In genomic region chr5:17417201-17417600, GRCm38 (mm10) we compare ENCODE assay signal across 23 mouse cellular contexts. TPM values are rescaled to one million over a fixed set of nuclear protein-coding genes. Genes with fewer than 3 reads are reported as not detected.
DNase-seq lines count a peak whose midpoint lies in the region; ATAC-seq lines count a peak whose summit lies in the region.
"Had no signal": no experiment of that assay in that cellular context is flagged by ENCODE, and none has a peak within 500 bp of the region (broad histone marks: within the 10 kb centered on the region; RNA-seq: fewer than 3 reads in every experiment).

No protein-coding gene starts in this region.

- H3K9ac ChIP-seq in heart, embryonic 12.5 days: no peak overlapping the region
- H3K9ac ChIP-seq in lung, embryonic 15.5 days: no peak overlapping the region
- H3K9ac ChIP-seq: embryonic facial prominence, embryonic 13.5 days; intestine, embryonic 15.5 days; limb, embryonic 13.5 days; liver, embryonic 14.5 days had no signal

- no peaks in the 10 kb centered on the region for H3K4me1 ChIP-seq in heart, embryonic 12.5 days (replicated peaks)
- H3K4me1 ChIP-seq in lung, embryonic 15.5 days: no peaks in the 10 kb centered on the region
- H3K4me1 ChIP-seq: megakaryocyte, embryonic 14.5 days had no signal

- H3K4me2 ChIP-seq in heart, embryonic 12.5 days: no peak overlapping the region
- no peak overlapping the region for H3K4me2 ChIP-seq in lung, embryonic 15.5 days
- H3K4me2 ChIP-seq: embryonic facial prominence, embryonic 13.5 days; heart, embryonic 11.5 days; intestine, embryonic 15.5 days; limb, embryonic 13.5 days had no signal

- ATAC-seq in heart, embryonic 12.5 days (ENCODE audit: insufficient number of reproducible peaks, low FRiP score): no peak
- ATAC-seq in lung, embryonic 15.5 days (ENCODE audit: borderline replicate concordance, extremely low read depth, low FRiP score, low TSS enrichment): peak; percentile 31
- ATAC-seq: intestine, embryonic 15.5 days; midbrain, embryonic 16.5 days had no signal

- H3K27me3 ChIP-seq in heart, embryonic 12.5 days (replicated peaks): no peaks in the 10 kb centered on the region
- H3K27me3 ChIP-seq in lung, embryonic 15.5 days: no peaks in the 10 kb centered on the region
- H3K27me3 ChIP-seq: embryonic facial prominence, embryonic 13.5 days; intestine, embryonic 15.5 days; limb, embryonic 13.5 days; megakaryocyte, embryonic 14.5 days had no signal

- no peak overlapping the region for H3K4me3 ChIP-seq in heart, embryonic 12.5 days
- H3K4me3 ChIP-seq in lung, embryonic 15.5 days: no peak overlapping the region
- H3K4me3 ChIP-seq: embryonic facial prominence, embryonic 13.5 days; hindbrain, embryonic 10.5 days; intestine, embryonic 15.5 days; limb, embryonic 13.5 days; megakaryocyte, embryonic 14.5 days had no signal

- no peaks in the 10 kb centered on the region for H3K36me3 ChIP-seq in heart, embryonic 12.5 days
- no peaks in the 10 kb centered on the region for H3K36me3 ChIP-seq in lung, embryonic 15.5 days
- H3K36me3 ChIP-seq: embryonic facial prominence, embryonic 13.5 days; hindbrain, embryonic 10.5 days; intestine, embryonic 15.5 days; limb, embryonic 13.5 days had no signal

- 76% methylated on average over 2 of the region's 2 CpGs for WGBS in heart, embryonic 12.5 days
- WGBS in lung, embryonic 15.5 days: 57% methylated on average over 2 of the region's 2 CpGs

- H3K27ac ChIP-seq in heart, embryonic 12.5 days (ENCODE audit: poor library complexity, severe bottlenecking): no peak overlapping the region
- H3K27ac ChIP-seq in lung, embryonic 15.5 days: no peak overlapping the region
- H3K27ac ChIP-seq: embryonic facial prominence, embryonic 13.5 days; hindbrain, embryonic 10.5 days; intestine, embryonic 15.5 days; kidney, postnatal 0 days; limb, embryonic 13.5 days; liver, embryonic 14.5 days had no signal

- peak; percentile 9 to 10 for DNase-seq in adrenal gland, postnatal 36 days
- DNase-seq in adrenal gland, postnatal 25 days: no peak
- DNase-seq in heart, postnatal 4 days: peak; percentile 37
- DNase-seq in lung, postnatal 4 days: no peak
- peak; percentile 12 for DNase-seq in brain, adult 2 months (ENCODE audit: low read depth, low spot score)
- no peak for DNase-seq in right cerebral cortex, postnatal 10 days (ENCODE audit: low spot score in 2 of 2)
- DNase-seq: cerebellum, adult 18-20 months; gastrocnemius, postnatal 25 days; right cerebral cortex, adult 18-20 months; thymus, adult 18-20 months had no signal

- no peaks in the 10 kb centered on the region for H3K9me3 ChIP-seq in heart, embryonic 12.5 days (replicated peaks)
- no peaks in the 10 kb centered on the region for H3K9me3 ChIP-seq in lung, embryonic 15.5 days
- H3K9me3 ChIP-seq: embryonic facial prominence, embryonic 13.5 days; hindbrain, embryonic 10.5 days; intestine, embryonic 15.5 days; limb, embryonic 13.5 days; megakaryocyte, embryonic 14.5 days had no signal

RNA-seq across cellular contexts. Expression of gene Speer4f2, which starts 44.2 kb away (rescaled TPM):
- total RNA-seq in adrenal gland, postnatal 36 days (2021): not detected
- not detected in 2 replicates for total RNA-seq in adrenal gland, postnatal 25 days (2021)
- not detected for total RNA-seq in heart, postnatal 4 days (2021)
- polyA plus RNA-seq in heart, embryonic 12.5 days (2016; fragmentation: Nextera tagmentation; extraction: Ambion mirVana): not detected in 2 replicates
- polyA plus RNA-seq in lung, embryonic 15.5 days (2015; fragmentation: Nextera tagmentation; extraction: Ambion mirVana): not detected in 2 replicates
- total RNA-seq: gastrocnemius, postnatal 25 days had no signal
- polyA plus RNA-seq: cortical plate, adult 2 months; embryonic facial prominence, embryonic 13.5 days; forebrain, embryonic 11.5 days; heart, embryonic 11.5 days; hindbrain, embryonic 10.5 days; intestine, embryonic 15.5 days; kidney, postnatal 0 days; limb, embryonic 13.5 days; liver, embryonic 14.5 days; midbrain, embryonic 16.5 days had no signal

RNA-seq across cellular contexts. Expression of gene Speer4f1, which starts 58.7 kb away (rescaled TPM):
- not detected for total RNA-seq in adrenal gland, postnatal 36 days (2021)
- not detected in 2 replicates for total RNA-seq in adrenal gland, postnatal 25 days (2021)
- not detected for total RNA-seq in heart, postnatal 4 days (2021)
- polyA plus RNA-seq in heart, embryonic 12.5 days (2016; fragmentation: Nextera tagmentation; extraction: Ambion mirVana): not detected in 2 replicates
- polyA plus RNA-seq in lung, embryonic 15.5 days (2015; fragmentation: Nextera tagmentation; extraction: Ambion mirVana): not detected in 2 replicates
- total RNA-seq: gastrocnemius, postnatal 25 days had no signal
- polyA plus RNA-seq: cortical plate, adult 2 months; embryonic facial prominence, embryonic 13.5 days; forebrain, embryonic 11.5 days; heart, embryonic 11.5 days; hindbrain, embryonic 10.5 days; intestine, embryonic 15.5 days; kidney, postnatal 0 days; limb, embryonic 13.5 days; liver, embryonic 14.5 days; midbrain, embryonic 16.5 days had no signal

Comparison
In these comparisons a context has a peak if more than half of its experiments do, and no peak if none do; other contexts are left out.
1. DNase-seq: peak in adrenal gland, postnatal 36 days (2 of 2), heart, postnatal 4 days (single experiment) and brain, adult 2 months (single experiment); none in adrenal gland, postnatal 25 days (single experiment), lung, postnatal 4 days (0 of 2) and right cerebral cortex, postnatal 10 days (0 of 2).